Mouse (Mus musculus) brain, embryonic 14.5 days (tissue): Measurements from ENCODE around the gene Ube2z.

ENCODE experiments used
- CTCF ChIP-seq: fragments of 200-500 bp; IDR thresholded peaks from 2 replicates; pipeline ENCODE4 v1.5.1; 2012; ENCODE audit warnings: inconsistent platforms, mild to moderate bottlenecking, moderate library complexity, borderline replicate concordance; ENCODE audit not compliant: insufficient read depth, insufficient read length; ENCODE audit errors: extremely low read depth
- POLR2A ChIP-seq: fragments of 200-500 bp; IDR thresholded peaks from 2 replicates; pipeline ENCODE4 v1.6.1; 2012; ENCODE audit warnings: mild to moderate bottlenecking, inconsistent platforms, borderline replicate concordance; ENCODE audit not compliant: poor library complexity, insufficient read depth, insufficient read length, severe bottlenecking; ENCODE audit errors: extremely low read depth

- TF ChIP-seq POLR2A (no peak), CTCF (no peak)
Measured at GRCm38 (mm10) chr11:96030571-96030970, 34.6 kb downstream of the Ube2z start.
